Mouse (Mus musculus): ENCODE measurements at regions not wholly inside any gene's neighbourhood (a gene's known extent, or its start where the extent isn't known, plus 50 kb on each side); places are given as distances from the start of the nearest gene placed in this dataset.
A peak's percentile ranks its signal among the peaks of the same experiment; 100 is the strongest.

- Histone ChIP-seq H3K4me2 (ENCODE audit: low read depth, low read length, poor library complexity, severe bottlenecking) (no peak overlapping the region), H3K9me3 (ENCODE audit: low read length) (no peaks in the 10 kb centered on the region), H3K27me3 (ENCODE audit: insufficient read depth, low read length) (no peaks in the 10 kb centered on the region), H3K4me1 (ENCODE audit: insufficient read depth, low read length) (no peaks in the 10 kb centered on the region), H3K9ac (replicated peaks; ENCODE audit: low read length, poor library complexity, severe bottlenecking) (no peak overlapping the region), H3K36me3 (ENCODE audit: insufficient read depth, low read length) (no peaks in the 10 kb centered on the region), H3K27ac (ENCODE audit: low read depth, low read length) (no peak overlapping the region), H3K4me3 (ENCODE audit: low read depth, low read length) (no peak overlapping the region)
- ATAC-seq (ENCODE audit: low FRiP score) (no peak), DNase-seq (ENCODE audit: low spot score) (peak; percentile 59)
- 38% methylated on average over 1 of the region's 1 CpGs for WGBS
- TF ChIP-seq CTCF (IDR thresholded peaks at IDR 0.05): peak; percentile 66
These were observed 1472.9 kb upstream of the Tenm3 start for GRCm38 (mm10) chr8:50316641-50317040.

DNA sequence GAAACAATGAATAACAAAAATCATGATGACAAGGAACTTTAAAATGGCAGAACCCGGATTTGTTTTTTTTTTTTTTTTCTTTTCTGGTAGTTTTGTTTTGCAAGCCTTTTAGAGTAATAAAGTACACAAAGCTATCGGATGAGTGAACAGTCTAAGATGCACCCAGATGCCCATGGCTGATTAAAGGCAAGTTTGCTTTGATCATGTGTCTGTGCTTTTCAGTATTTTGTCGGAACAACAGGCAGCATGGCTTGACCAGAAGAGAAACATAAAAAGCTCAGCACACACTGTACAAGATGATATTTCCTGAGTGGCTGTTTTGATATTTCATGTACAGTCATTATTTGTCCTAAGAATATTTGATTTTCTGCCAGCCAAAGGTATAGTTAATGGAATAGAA is 1466.6 kb upstream of the Tenm3 start:
- H3K27me3 ChIP-seq (ENCODE audit: insufficient read depth, low read length): no peaks in the 10 kb centered on the region
- H3K9me3 ChIP-seq (ENCODE audit: low read length): no peaks in the 10 kb centered on the region
- TF ChIP-seq CTCF (IDR thresholded peaks at IDR 0.05): no peak
- DNase-seq (ENCODE audit: low spot score) (no peak), ATAC-seq (ENCODE audit: low FRiP score) (no peak)
- 40% methylated on average over 3 of the region's 3 CpGs for WGBS
- H3K4me3 ChIP-seq (ENCODE audit: low read depth, low read length): no peak overlapping the region
- H3K36me3 ChIP-seq (ENCODE audit: insufficient read depth, low read length): no peaks in the 10 kb centered on the region
- H3K9ac ChIP-seq (replicated peaks; ENCODE audit: low read length, poor library complexity, severe bottlenecking): no peak overlapping the region
- no peaks in the 10 kb centered on the region for H3K4me1 ChIP-seq (ENCODE audit: insufficient read depth, low read length)
- no peak overlapping the region for H3K27ac ChIP-seq (ENCODE audit: low read depth, low read length)
- no peak overlapping the region for H3K4me2 ChIP-seq (ENCODE audit: low read depth, low read length, poor library complexity, severe bottlenecking)

DNA sequence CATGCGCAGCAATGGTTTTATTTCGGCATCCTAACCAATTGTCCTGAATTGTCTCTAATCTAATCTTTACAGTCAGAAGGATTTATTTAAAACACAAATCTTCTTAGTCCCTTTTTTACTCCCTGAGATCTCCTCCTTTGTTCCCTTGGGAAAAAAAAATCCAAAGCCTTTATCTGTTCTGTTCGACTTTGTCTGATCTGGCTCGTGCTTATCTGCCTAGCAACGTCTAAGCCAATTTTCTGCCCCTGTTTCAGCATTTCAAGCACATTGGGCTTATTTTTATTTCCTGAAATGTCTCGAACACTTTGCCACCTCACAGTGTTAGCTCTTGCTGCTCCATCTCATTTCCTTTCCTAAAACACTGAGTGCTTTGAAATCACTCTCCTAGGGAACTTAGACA is 1456.6 kb upstream of the Tenm3 start:
- no peak overlapping the region for H3K9ac ChIP-seq (replicated peaks; ENCODE audit: low read length, poor library complexity, severe bottlenecking)
- no peak overlapping the region for H3K4me2 ChIP-seq (ENCODE audit: low read depth, low read length, poor library complexity, severe bottlenecking)
- H3K4me3 ChIP-seq (ENCODE audit: low read depth, low read length): no peak overlapping the region
- ATAC-seq (ENCODE audit: low FRiP score) (no peak), DNase-seq (ENCODE audit: low spot score) (no peak)
- TF ChIP-seq CTCF (IDR thresholded peaks at IDR 0.05): no peak
- 23% methylated on average over 6 of the region's 6 CpGs for WGBS
- no peaks in the 10 kb centered on the region for H3K9me3 ChIP-seq (ENCODE audit: low read length)
- H3K27ac ChIP-seq (ENCODE audit: low read depth, low read length): no peak overlapping the region
- H3K27me3 ChIP-seq (ENCODE audit: insufficient read depth, low read length): no peaks in the 10 kb centered on the region
- no peaks in the 10 kb centered on the region for H3K36me3 ChIP-seq (ENCODE audit: insufficient read depth, low read length)
- peaks cover 2% of the 10 kb centered on the region; the same call in 1 of the 2 replicates for H3K4me1 ChIP-seq (ENCODE audit: insufficient read depth, low read length)

DNA sequence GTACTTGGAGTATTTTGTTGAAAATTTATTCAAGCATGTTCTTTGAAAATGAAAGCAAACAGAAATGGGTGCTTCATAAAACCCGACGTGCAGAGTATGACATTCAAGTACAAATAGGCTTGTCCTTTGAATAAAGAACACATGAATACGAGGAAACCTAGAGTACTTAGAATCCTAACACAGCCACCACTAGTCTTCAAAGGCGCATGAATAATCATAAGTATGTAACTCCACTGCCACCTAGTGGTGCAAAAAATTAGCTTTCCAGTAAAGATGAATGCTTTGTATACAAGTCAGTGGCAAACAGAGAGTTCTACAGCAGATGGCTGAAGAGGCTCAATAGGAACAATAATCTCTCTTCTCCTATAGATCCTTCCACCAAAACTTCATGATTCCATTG is 1449.8 kb upstream of the Tenm3 start:
- DNase-seq (ENCODE audit: low spot score) (peak; percentile 98), ATAC-seq (ENCODE audit: low FRiP score) (peak; percentile 86)
- H3K9me3 ChIP-seq (ENCODE audit: low read length): no peaks in the 10 kb centered on the region
- WGBS: 4% methylated on average over 4 of the region's 4 CpGs
- no peak overlapping the region for H3K9ac ChIP-seq (replicated peaks; ENCODE audit: low read length, poor library complexity, severe bottlenecking)
- H3K4me3 ChIP-seq (ENCODE audit: low read depth, low read length): no peak overlapping the region
- no peaks in the 10 kb centered on the region for H3K36me3 ChIP-seq (ENCODE audit: insufficient read depth, low read length)
- no peaks in the 10 kb centered on the region for H3K4me1 ChIP-seq (ENCODE audit: insufficient read depth, low read length)
- H3K27ac ChIP-seq (ENCODE audit: low read depth, low read length): no peak overlapping the region
- H3K4me2 ChIP-seq (ENCODE audit: low read depth, low read length, poor library complexity, severe bottlenecking): no peak overlapping the region
- H3K27me3 ChIP-seq (ENCODE audit: insufficient read depth, low read length): no peaks in the 10 kb centered on the region
- TF ChIP-seq CTCF (IDR thresholded peaks at IDR 0.05): peak; percentile 98

DNA sequence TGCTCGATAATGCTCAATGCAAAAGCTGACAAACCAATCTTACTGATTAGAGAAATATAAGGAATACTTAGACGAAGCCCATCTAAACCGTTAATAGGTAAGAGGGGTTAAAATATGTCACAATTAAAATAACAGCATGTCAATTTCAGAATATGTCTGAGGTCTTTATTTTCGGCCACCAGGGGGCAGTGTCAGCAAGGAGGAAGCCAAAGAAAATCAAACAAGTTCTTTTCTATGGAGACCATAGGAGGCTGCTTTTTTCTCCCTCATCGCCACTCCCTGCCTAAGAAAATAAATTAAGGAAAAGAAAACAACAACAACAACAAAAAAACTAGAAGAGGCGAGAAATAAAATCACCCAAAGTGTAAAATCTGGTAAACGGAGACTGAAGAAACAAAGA is 1448.4 kb upstream of the Tenm3 start:
- no peaks in the 10 kb centered on the region for H3K4me1 ChIP-seq (ENCODE audit: insufficient read depth, low read length)
- no peak overlapping the region for H3K9ac ChIP-seq (replicated peaks; ENCODE audit: low read length, poor library complexity, severe bottlenecking)
- no peak for ATAC-seq (ENCODE audit: low FRiP score)
- H3K4me3 ChIP-seq (ENCODE audit: low read depth, low read length): no peak overlapping the region
- 40% methylated on average over 7 of the region's 7 CpGs for WGBS
- H3K4me2 ChIP-seq (ENCODE audit: low read depth, low read length, poor library complexity, severe bottlenecking): peak overlapping the region; percentile 18; the same call in 1 of the 2 replicates
- H3K27me3 ChIP-seq (ENCODE audit: insufficient read depth, low read length): no peaks in the 10 kb centered on the region
- TF ChIP-seq CTCF (IDR thresholded peaks at IDR 0.05): peak; percentile 85
- no peak overlapping the region for H3K27ac ChIP-seq (ENCODE audit: low read depth, low read length)
- no peaks in the 10 kb centered on the region for H3K36me3 ChIP-seq (ENCODE audit: insufficient read depth, low read length)
- no peaks in the 10 kb centered on the region for H3K9me3 ChIP-seq (ENCODE audit: low read length)
- DNase-seq (ENCODE audit: low spot score): peak; percentile 56

DNA sequence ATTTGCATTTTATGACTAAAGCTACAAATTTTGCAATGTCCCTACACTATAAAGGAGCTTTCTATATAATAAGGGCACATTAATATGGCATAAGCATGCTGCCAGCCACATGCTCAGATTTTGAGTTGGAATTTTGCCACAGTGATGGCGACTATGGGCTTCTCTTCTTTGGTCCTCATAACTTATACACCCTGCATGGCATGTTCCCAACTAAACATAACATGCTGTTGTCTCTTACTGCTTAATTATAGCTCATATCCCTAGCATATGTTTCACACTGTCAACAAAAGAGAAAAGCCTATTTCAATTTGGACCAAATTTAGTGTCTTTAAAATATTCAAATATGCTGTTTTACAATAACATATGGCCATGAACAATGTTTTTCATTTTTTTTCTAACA is 1432.6 kb upstream of the Tenm3 start:
- ATAC-seq (ENCODE audit: low FRiP score) (no peak), DNase-seq (ENCODE audit: low spot score) (no peak)
- Histone ChIP-seq H3K27me3 (ENCODE audit: insufficient read depth, low read length) (no peaks in the 10 kb centered on the region), H3K9me3 (ENCODE audit: low read length) (no peaks in the 10 kb centered on the region), H3K9ac (replicated peaks; ENCODE audit: low read length, poor library complexity, severe bottlenecking) (no peak overlapping the region), H3K4me2 (ENCODE audit: low read depth, low read length, poor library complexity, severe bottlenecking) (no peak overlapping the region), H3K4me1 (ENCODE audit: insufficient read depth, low read length) (no peaks in the 10 kb centered on the region), H3K36me3 (ENCODE audit: insufficient read depth, low read length) (no peaks in the 10 kb centered on the region), H3K4me3 (ENCODE audit: low read depth, low read length) (no peak overlapping the region), H3K27ac (ENCODE audit: low read depth, low read length) (no peak overlapping the region)
- WGBS: 76% methylated on average over 1 of the region's 1 CpGs
- TF ChIP-seq CTCF (IDR thresholded peaks at IDR 0.05): no peak

Measured in midbrain, postnatal 0 days (tissue).